Mouse (Mus musculus): Measurements from ENCODE around the gene Wdfy2. TPM values are rescaled to one million over a fixed set of nuclear protein-coding genes. Genes with fewer than 3 reads are reported as not detected.

Gene Wdfy2
- total and polyA plus RNA-seq, 3 experiments: 2.7 to 4.1 TPM; not detected in 1

DNA sequence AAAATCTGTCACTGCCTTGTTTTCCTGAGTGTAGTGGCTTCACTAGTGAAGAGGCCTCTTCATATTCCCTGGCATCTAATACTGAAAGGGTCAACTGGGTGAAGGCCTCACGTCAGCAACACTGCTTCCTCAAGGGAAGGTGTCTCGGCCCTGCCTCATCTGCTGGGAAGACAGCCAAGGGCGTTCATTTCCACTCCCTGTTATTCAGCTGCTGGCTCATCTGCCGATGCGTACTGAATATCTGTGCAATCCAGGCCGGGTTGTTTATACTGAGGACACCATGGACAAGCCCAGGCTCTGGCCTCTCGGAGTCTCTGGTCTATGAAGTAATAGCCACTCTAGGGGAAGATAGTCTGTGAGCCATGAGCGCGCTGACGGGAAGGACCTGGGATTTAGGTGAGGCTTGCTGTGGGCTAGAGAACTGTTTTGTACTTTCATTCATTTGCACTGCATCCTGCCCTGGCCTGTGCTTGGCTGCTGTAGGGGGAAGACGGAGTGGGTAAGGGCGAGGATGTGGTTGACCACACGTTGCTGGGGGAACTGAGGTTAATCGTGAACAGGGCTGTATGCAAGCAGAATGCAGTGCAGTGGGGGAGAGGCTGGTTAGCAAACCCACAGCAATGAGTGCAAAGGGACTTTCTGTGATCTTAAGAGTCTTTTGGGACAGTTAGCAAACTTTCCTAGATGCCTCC is 103.1 kb downstream of the Wdfy2 start:
- H3K79me2 ChIP-seq (ENCODE audit: control insufficient read depth, insufficient read depth, low read length, poor library complexity): no peaks in the 10 kb centered on the region
- no peaks in the 10 kb centered on the region for H3K4me1 ChIP-seq (ENCODE audit: control insufficient read depth in 1 of 2, insufficient read depth in 2 of 2, low read length in 2 of 2)
- TF ChIP-seq NRF1 (IDR thresholded peaks at IDR 0.05; ENCODE audit: insufficient read depth, low read depth, low read length, poor library complexity, severe bottlenecking) (no peak), ELF1 (IDR thresholded peaks at IDR 0.05; ENCODE audit: low read depth, low read length) (no peak), POLR2AphosphoS2 (IDR thresholded peaks at IDR 0.05; ENCODE audit: low read length) (no peak), ZKSCAN1 (IDR thresholded peaks at IDR 0.05; ENCODE audit: low read depth, low read length) (no peak), MAFK (IDR thresholded peaks at IDR 0.05; ENCODE audit: borderline replicate concordance, low read depth, low read length) (no peak), TCF12 (IDR thresholded peaks at IDR 0.05; ENCODE audit: low read depth, low read length) (no peak), E2F4 (IDR thresholded peaks at IDR 0.05; ENCODE audit: borderline replicate concordance, low read depth, low read length) (no peak), SMC3 (IDR thresholded peaks at IDR 0.05; ENCODE audit: low read depth, low read length) (no peak), CHD1 (IDR thresholded peaks at IDR 0.05; ENCODE audit: low read depth, low read length) (no peak), USF1 (IDR thresholded peaks at IDR 0.05; ENCODE audit: low read depth, low read length) (no peak), JUND (IDR thresholded peaks at IDR 0.05; ENCODE audit: low read depth, low read length) (no peak), POLR2AphosphoS5 (IDR thresholded peaks at IDR 0.05; ENCODE audit: borderline replicate concordance, low read depth, low read length) (no peak)
- no peak overlapping the region for H3K27ac ChIP-seq (ENCODE audit: control insufficient read depth, low read depth, low read length)
- H3K9ac ChIP-seq (ENCODE audit: control insufficient read depth, low read depth, low read length, poor library complexity, severe bottlenecking): no peak overlapping the region
- H3K36me3 ChIP-seq (ENCODE audit: control insufficient read depth in 1 of 2, insufficient read depth in 2 of 2, low read length in 2 of 2): no peaks in the 10 kb centered on the region
- H3K9me3 ChIP-seq (replicated peaks; ENCODE audit: insufficient read depth, low read length): no peaks in the 10 kb centered on the region
- peak; percentile 10 for DNase-seq (ENCODE audit: low read depth, low spot score)
- no peaks in the 10 kb centered on the region for H3K27me3 ChIP-seq (ENCODE audit: control insufficient read depth in 1 of 2, insufficient read depth in 2 of 2, low read length in 2 of 2)
- H3K4me3 ChIP-seq (ENCODE audit: control insufficient read depth in 1 of 2, insufficient read depth in 1 of 2, low read depth in 2 of 2, low read length in 2 of 2): no peak overlapping the region

DNA sequence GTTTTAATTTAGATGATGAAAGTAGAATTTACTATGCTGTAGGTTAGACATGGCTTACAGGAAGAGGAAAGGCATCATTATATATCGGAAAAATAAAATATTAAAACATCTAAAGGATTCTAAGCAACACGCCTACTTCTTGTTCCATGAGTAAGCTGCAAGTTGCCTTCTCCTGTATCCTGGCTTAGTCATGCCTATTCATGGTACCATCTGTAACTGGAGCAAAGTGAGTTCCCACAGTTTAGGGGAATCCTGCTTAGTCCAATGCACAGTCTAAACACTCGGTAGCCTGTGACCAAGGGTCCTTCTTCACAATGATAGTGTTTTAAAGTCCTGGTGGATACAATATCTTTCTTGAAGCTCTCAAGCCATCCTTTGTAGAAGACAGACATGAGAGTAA is 109.3 kb downstream of the Wdfy2 start:
- no peak for DNase-seq (ENCODE audit: low read depth, low spot score)
- H3K27me3 ChIP-seq (ENCODE audit: control insufficient read depth in 1 of 2, insufficient read depth in 2 of 2, low read length in 2 of 2): no peaks in the 10 kb centered on the region
- H3K9ac ChIP-seq (ENCODE audit: control insufficient read depth, low read depth, low read length, poor library complexity, severe bottlenecking): no peak overlapping the region
- H3K27ac ChIP-seq (ENCODE audit: control insufficient read depth, low read depth, low read length): no peak overlapping the region
- H3K79me2 ChIP-seq (ENCODE audit: control insufficient read depth, insufficient read depth, low read length, poor library complexity): no peaks in the 10 kb centered on the region
- TF ChIP-seq ELF1 (IDR thresholded peaks at IDR 0.05; ENCODE audit: low read depth, low read length) (no peak), MEF2A (IDR thresholded peaks at IDR 0.05; ENCODE audit: extremely low read depth, insufficient replicate concordance, low read depth, low read length, poor library complexity, severe bottlenecking) (no peak), MAFK (IDR thresholded peaks at IDR 0.05; ENCODE audit: borderline replicate concordance, low read depth, low read length) (no peak), JUND (IDR thresholded peaks at IDR 0.05; ENCODE audit: low read depth, low read length) (no peak), MAZ (IDR thresholded peaks at IDR 0.05; ENCODE audit: low read depth, low read length) (no peak), CHD2 (IDR thresholded peaks at IDR 0.05; ENCODE audit: low read length) (no peak), USF1 (IDR thresholded peaks at IDR 0.05; ENCODE audit: low read depth, low read length) (no peak), SMC3 (IDR thresholded peaks at IDR 0.05; ENCODE audit: low read depth, low read length) (no peak), POLR2AphosphoS5 (IDR thresholded peaks at IDR 0.05; ENCODE audit: borderline replicate concordance, low read depth, low read length) (no peak), ZNF384 (IDR thresholded peaks at IDR 0.05; ENCODE audit: low read depth, low read length) (no peak), ZC3H11A (IDR thresholded peaks at IDR 0.05; ENCODE audit: low read depth, low read length) (no peak), MAX (IDR thresholded peaks at IDR 0.05; ENCODE audit: low read length) (no peak), TBP (IDR thresholded peaks at IDR 0.05; ENCODE audit: low read depth, low read length) (no peak), TCF12 (IDR thresholded peaks at IDR 0.05; ENCODE audit: low read depth, low read length) (no peak)
- no peak overlapping the region for H3K4me3 ChIP-seq (ENCODE audit: control insufficient read depth in 1 of 2, insufficient read depth in 1 of 2, low read depth in 2 of 2, low read length in 2 of 2)
- H3K36me3 ChIP-seq (ENCODE audit: control insufficient read depth in 1 of 2, insufficient read depth in 2 of 2, low read length in 2 of 2): no peaks in the 10 kb centered on the region
- no peaks in the 10 kb centered on the region for H3K4me1 ChIP-seq (ENCODE audit: control insufficient read depth in 1 of 2, insufficient read depth in 2 of 2, low read length in 2 of 2)
- no peaks in the 10 kb centered on the region for H3K9me3 ChIP-seq (replicated peaks; ENCODE audit: insufficient read depth, low read length)

Measured in MEL (cell line).